Mouse (Mus musculus) ovary, postnatal 10 days (tissue): ENCODE data around the gene Arhgap24.
A peak's percentile ranks its signal among the peaks of the same experiment; 100 is the strongest.

Experiments used
- DNase-seq: peaks from one replicate; pipeline ENCODE4 v3.0.0; 2022; ENCODE audit warnings: low spot score

Arhgap24 gene

DNA sequence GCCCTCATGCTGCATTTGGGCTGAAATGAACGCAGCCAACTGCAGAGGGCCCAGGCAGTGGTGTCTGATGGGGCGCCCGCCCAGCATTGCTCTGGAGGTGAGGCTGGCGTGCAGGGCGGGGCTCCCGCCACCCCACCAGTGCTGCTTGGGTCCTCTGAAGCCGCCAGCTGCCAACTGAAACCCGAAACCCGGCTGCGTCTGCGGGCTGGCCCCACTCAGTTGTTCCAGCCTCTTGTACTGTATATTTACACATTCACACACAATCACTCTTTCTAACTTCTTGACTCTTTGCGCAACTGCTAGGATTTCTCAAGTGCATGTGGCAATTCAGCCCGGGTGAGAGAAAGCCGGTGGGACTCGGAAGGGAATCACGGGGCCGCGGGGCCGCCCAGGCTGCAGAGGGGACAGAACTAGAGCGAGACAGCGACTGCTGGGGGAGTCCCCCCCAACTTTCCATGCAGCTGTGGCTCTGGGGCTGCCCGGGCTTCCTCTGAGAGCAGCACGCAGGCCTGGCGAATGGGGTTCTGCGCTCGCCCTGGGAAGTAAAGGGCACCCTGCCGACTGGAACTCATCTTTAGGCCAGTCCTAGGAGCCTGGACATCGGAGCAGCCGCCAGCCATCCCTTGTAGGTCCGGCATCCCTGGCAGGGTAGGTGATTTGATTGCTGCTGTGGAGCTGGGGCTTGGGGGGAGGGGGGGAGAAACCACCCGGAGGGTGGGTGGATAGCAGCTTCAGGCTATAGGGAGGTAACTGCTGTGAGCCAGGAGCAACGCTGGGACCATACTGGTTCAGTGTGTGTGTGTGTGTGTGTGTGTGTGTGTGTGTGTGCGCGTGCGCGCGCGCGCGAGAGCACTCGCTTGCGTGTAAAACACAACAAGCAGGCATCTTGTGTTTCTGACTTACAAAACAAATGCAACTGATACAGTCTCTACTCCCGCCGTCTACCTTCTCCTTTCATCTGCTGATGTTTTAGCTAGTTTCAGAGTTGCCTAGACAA lies at the start of gene Arhgap24:
Gene Arhgap24, plus strand, starts transcription at position 177 of the 997 bp plus-strand sequence.
- peak; percentile 30 for DNase-seq

DNA sequence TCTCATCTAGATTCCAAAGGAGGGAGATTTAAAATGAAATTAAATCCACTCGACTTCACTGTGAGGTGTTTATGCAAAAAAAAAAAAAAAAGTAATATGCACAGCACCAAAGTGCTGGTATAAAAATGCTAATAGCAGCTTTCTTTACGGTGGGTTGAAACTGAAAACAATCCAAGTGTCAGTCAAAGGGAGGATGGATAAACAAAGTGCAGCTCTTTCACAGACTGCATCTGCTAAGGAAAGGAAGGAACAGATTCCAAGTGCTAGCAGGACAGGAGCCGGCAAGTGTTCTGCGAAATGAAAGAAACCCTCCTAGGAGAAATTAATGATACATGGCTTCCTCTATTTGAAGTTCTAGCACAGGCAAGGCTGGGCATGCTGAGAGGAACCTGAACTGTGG lies 47.0 kb upstream of the Arhgap24 start:
- no peak for DNase-seq

DNA sequence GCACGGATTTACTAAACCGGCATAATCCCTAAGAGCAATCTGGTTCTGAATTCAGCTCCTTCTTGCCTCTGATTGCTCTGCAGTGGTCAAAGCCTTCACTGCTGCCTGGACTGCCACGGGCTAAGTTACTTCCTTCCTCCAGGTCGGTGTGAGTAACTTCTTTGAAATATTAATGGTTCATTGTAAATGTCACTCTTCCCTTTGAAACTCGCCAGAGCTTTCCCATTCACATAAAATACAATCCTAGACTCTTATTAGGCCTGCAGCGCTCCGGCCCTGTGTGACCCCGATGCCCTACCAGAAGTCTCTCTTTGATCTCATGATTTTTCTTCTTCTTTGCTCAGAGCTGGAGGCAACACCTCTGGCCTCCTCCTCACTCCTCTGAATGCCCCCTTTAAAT lies 44.6 kb upstream of the Arhgap24 start:
- DNase-seq, result no peak

DNA sequence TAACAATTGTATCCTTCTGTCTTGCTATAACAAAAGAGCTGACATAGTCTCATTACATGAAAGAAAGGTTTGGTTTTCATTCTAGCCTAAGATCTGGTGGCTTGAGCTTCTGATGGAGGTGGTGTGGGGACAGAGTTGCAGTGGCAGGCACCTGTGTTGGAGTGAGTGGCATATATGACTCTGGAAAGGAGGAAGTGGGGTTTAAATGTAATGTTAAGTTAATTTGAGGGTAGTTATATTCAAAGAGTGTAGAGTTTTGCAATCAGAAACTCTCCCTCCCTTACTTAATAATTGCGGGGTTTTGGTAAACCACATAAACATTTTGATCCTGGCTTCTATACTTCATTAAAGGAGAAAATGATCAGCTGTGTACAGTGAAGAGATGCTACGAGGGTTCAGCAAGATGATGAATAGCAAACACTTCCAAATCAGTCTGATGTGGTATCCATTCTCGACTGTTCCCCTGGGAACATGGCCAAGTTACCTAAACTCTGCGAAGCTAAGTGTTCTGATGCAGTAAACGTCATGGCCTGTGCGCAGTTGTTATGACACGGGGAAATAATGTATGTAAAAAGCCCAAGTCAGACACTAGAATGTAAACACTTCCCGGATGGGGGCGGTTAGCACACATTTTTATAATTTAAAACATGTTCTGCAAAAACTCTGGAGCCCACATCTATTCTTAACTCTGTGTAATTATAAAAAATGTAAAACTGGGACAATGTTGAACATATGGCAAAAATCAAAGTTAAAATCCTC lies 41.9 kb upstream of the Arhgap24 start:
- DNase-seq, result no peak

DNA sequence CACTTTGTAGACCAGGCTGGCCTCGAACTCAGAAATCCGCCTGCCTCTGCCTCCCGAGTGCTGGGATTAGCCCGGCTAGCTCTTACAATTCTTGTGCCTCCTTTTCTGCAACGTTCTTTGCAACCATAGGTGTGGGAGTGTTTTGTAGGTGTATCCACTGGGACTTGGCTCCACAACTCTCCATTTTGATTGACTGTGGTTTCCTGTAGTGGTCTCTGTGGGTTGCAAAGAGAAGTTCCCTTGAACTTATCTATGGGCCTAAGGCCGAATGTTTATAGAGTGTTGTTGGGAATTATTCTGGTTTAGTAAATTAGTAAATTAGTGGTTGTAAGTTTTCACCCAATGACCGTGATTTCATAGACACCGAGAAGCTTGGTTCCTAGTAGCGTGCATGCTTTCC lies 33.8 kb upstream of the Arhgap24 start:
- DNase-seq, result no peak

DNA sequence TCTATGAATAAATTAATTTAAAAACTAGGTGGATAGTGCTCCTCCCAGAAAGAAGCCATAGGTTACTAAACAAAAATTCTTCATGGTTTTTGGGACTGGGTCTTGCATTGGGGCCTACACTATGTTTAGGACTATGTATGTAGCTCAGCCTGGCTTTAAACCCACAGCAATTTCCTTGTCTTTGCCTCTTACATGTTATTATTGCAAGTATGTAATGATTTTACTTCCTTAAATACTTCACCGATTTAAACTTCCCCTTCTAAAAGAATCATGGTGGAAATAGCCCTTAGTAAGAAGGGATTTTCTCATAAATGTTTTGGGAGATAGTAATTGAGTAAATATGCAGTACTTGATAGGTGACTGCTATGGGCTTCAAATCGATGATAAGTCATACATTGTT lies 30.3 kb upstream of the Arhgap24 start:
- DNase-seq, result no peak

DNA sequence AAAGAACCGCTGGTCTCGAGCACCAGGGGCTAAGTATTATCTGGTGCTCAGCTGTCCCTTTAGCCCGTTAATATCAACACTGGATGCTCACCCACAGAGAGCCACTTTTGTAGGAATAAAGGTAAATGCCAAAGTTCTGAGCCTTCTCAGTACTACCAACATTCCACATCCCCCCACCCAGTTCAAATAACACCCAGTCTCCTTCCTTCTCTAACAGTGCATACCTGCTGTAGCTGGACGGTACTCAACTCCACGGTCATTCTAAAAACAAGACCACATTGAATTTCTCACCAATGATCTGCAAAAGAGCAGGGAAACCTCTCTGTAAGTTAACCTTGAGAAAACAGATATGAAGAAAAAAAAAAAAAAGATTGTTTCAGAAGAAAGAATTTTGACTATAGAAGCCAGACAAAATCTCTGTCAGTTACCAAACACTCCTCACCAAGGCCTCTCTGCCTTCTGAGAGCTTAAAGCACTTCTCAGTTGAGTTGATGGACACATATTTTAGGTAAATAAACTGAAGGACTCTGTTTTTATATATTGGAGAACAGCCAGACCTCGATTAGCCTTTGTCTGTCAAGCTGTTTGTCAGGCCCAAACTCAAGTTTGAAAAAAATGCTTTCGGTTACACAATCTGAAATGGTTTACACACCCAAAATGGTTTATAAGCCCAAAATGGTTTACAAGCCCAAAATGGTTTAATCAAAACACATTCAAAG lies 29.0 kb upstream of the Arhgap24 start:
- no peak for DNase-seq

DNA sequence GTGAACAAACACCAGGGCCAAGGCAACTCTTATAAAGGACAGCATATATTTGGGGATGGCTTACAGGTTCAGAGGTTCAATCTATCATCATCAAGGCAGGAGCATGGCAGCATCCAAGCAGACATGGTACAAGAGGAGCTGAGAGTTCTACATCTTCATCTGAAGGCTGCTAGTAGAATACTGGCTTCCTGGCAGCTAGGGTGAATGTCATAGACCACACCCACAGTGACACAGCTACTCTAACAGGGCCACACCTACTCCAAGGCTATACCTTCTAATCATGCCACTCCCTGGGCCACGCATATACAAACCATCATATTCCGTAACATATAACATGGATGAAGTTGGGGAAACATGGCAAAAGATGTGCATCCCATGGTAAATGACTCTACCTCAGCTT lies 27.9 kb upstream of the Arhgap24 start:
- no peak for DNase-seq

DNA sequence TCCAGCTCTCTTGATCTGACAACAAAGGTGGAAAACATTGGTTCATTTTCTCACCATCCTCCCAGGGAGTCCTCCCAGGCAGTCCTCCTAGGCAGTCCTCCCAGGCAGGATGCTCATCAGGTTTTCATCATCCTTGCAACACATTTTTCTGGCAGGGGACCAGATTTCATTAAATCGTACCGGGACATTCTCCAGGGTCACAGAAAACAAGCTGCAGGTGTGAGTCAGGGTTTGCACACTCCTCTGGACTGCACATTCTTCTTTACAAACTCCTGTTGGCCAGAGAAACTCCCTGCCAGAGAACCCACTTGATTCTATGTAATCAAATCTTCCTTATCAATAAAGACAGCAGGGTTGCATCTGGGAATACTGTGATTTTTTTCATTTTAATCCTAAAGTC lies 25.9 kb upstream of the Arhgap24 start:
- no peak for DNase-seq

DNA sequence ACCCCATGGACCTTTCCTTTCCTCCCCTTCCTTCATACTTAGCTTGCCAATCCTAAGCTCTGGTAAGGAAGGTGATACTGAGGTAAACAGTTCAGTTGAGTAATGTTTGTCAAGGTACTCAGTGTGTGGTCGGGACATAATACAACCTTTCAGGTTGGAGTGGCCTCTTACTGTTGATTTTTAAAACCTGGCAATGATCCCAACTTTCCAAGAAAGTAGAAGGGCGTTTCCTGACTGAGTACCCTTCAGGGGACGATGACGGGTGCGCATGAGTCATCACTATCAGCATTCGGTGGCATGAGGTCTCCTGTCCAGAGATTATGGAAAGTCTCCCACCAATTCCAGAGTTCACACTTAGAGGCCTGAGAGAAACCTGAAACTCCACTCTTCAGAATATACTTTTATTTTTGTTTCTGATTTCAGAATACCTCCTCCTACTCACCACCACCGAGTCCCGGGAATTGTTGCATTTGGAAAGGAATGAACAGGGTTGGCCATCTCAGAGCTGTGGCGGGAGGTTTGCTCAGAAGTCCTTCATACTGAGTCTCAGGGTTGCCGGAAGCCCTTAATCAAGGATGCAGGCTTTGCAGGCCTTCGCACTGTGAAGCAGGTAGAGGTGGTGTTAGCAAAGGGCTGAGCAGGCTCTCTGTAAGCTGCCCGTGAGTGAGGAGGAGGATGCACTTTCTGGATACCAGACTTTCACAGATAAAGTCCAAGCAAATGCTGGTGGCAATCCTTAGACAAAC lies 20.6 kb upstream of the Arhgap24 start:
- DNase-seq, result no peak

DNA sequence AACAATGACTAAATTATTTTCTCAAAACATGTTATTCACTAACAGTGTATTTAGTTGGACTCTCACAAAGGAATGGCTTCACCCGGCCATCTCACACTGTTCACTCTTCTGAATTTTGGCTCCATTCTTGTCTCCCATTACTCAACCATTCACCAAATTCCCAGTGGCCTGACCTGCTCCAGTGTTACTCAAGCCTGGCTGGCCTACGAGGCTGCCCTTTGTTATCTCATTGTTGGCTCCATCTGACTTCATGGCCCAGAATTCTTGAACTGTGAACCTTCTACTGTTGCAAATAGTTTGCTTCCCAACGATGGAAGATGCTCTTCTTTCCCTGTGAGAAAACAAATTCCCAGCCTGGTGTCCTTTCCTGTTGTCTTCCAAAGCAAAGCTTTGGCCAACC lies 18.2 kb upstream of the Arhgap24 start:
- DNase-seq, result no peak

DNA sequence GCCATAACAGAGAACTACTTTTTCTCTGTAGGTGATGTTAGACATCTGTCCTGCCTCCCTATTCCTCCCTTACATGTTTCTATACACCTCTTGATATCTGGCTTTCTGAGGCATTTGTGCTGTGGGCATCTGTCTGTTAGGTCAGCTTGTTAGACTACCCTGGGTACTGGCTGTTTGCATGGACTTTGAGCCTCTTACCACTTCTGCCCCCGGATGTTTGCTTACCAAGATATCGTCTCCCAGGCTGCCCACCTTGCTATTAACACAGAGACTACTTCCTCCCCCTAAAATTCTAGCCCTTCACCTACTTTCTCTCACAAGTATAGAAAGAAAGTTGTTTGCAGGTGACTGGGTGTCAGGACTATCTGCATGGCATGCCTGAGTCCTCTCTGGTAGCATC lies 15.8 kb upstream of the Arhgap24 start:
- no peak for DNase-seq

DNA sequence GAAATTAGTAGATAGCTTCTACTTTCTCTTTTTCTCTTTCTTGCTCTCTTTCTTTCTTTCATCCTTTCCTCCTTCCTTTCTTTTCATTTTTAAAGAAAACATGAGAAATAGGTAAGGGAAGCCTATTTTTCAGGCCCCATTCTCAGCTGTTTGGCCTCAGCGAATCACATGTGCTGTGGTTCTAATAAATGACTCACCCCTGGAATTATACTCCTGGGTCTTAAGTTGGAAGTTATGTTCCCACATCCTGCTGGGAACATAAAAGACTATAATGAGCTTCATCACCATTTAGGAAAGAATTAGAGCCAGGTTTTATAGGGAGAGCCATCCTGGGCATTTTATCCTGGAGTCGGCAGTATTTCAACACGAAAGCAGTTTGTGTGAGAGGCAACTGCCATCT lies 12.9 kb upstream of the Arhgap24 start:
- DNase-seq, result no peak

DNA sequence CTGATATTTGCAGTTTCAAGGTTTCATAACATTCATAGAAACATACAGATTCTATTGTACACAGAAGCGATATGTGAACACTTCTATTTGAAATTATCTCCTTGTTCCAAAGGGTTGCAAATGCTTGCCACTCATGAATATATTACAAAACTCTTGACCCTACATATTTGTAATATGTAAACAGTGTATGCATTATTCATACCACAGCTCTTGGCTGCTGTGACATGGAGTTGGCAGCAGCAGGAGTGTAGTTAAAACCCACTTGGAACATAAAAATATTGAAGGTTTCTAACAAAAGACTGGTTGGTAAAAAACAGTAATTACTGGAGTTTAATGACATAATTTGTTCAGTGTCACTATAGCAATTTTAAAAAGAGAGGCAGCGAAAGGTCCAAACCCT lies 10.9 kb upstream of the Arhgap24 start:
- no peak for DNase-seq

DNA sequence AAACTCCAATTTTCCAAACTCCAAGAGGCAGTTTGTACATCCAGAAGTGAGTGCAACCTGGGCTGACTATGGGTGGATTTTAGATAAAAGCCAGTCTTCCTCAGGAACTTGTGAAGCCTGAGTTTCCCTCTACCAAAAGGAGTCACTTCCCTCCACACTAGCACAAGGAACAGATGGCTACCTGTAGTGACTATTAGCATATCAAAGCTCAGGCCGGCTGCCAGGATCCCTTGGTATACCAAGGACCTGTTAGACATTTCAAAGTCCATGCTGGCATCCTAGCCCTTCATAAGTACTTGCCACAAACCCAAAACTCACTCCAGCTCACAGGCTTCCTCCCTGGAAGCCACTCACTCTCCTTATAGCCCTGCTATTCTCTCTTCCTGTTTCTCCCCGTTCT lies 3.1 kb upstream of the Arhgap24 start:
- no peak for DNase-seq

DNA sequence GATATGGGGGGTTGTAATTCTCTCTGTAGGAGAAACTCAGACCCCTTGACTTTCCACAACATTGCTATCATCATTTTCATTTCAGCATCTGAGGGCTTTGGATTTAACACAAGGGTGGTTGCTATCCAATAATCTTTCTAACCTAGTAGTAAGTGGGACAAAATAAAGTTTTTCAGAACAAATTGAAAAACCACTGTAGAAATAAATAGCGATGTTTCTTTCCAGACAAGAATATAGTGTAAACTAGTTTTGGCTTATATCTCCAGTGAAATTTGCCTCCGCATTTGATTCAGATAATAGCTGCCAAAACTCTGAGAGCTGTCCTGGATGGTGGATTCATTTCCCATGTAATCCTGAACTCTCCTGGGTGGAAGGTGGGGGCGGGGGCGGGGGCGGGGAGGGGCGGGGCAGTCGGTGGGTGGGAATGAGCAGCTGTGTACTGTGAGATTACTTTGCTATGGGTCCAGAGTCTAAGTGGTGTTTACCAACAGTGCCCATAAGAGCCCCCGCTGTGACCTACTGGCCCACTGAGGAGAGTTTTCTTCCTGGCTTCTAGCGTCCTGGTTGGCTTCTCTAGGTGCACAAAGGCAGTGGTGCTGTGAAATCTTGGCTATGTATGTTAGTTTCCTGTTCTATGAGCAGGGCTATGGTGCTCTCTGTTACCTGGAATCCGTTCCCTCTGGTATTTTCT lies 2.2 kb downstream of the Arhgap24 start:
- no peak for DNase-seq

DNA sequence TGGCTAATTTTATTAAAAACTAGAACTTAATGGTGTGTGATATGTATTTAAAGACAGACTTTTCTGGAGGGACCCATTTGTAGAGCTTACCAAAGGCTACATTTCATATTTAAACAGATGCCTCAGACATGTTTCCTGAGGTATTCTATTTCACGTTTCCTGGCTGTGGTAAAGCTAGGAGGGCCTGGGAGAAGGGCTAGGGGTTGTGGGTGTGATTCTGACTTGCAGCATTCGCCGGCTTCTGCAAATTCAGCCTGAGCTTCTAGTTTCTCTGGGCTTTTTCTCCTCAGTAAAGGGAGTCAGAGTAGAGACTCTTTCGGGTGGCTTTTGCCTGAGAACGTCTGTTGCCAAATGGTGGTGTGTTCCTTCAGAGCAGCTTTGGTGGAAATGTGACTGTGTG lies 10.4 kb downstream of the Arhgap24 start:
- no peak for DNase-seq

DNA sequence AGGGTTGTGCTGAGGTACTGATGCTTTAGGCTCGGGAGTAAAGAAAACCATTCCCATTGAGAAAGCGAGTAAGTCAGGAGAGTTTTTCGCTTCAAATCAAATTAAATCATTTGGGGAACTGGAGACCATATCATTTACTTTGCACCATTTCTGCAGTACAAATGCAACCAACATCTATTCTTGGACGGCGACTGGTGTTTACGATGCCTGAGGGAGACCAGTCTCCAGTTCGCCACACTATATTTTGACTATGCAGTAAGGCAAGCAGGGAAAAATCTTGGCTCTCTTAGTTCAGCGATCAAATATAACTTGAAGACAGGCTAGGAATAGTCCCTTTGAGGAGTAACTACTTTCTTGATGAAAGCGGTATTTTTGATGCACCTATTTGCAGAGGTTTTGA lies 11.0 kb downstream of the Arhgap24 start:
- no peak for DNase-seq

DNA sequence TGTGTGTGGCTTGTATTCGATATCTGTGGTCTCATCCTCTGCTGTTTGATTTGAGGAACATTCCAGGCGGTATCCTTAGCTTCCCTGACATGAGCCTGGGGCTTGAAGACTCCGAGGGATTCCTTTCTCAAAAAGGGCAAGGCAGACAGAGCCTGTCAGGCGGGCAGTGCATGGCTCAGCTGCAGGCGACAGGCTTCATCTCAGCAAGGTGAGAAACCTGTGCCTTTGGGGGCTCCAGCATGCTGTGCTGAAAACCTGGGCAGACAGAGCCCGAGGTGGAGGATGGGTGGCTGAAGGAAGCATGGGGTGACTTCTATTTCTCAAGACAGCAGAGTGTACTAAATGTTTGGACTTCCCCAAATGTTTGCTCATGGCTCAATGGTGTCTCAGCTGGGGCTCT lies 13.6 kb downstream of the Arhgap24 start:
- no peak for DNase-seq

DNA sequence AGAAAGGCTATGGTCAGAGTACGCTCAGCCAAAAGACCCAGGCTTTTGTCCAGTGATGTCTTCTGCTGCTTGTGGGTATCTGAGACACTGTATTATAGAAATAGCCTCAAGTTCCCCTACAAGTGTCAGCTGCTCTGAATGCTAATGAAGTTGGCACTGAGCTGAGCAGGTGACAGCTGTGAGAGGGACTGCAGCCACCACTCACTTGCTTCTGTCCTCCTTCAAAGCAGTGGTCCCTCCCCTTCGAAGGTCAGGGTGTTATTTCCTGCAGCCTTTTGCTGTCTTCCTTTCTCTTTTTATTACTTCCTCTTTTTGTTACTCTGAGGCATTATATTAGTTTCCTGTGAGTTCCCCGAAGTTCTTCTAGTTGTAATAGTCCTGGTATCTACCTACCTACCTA lies 16.0 kb downstream of the Arhgap24 start:
- no peak for DNase-seq

DNA sequence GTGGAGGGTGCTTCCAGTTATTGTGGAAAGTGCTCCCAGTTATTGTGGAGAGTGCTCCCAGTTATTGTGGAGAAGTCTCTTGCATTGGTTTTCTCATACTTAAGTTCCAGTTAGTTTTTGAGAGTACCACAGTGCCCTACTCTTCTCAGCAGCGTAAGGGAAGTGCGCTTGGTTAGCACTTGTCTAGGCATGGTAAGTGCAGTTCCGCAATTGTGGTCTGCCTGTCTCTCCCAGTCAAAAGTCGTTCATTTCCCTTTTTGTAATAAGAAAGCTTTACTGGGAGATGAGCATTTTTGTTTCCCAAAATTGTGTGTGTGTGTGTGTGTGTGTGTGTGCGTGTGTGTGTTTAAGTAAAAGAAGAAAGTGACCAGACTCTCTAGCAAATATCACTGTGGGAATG lies 17.6 kb downstream of the Arhgap24 start:
- DNase-seq, result no peak
